9 mouse cellular contexts compared by ENCODE assay signal in the genomic region with DNA sequence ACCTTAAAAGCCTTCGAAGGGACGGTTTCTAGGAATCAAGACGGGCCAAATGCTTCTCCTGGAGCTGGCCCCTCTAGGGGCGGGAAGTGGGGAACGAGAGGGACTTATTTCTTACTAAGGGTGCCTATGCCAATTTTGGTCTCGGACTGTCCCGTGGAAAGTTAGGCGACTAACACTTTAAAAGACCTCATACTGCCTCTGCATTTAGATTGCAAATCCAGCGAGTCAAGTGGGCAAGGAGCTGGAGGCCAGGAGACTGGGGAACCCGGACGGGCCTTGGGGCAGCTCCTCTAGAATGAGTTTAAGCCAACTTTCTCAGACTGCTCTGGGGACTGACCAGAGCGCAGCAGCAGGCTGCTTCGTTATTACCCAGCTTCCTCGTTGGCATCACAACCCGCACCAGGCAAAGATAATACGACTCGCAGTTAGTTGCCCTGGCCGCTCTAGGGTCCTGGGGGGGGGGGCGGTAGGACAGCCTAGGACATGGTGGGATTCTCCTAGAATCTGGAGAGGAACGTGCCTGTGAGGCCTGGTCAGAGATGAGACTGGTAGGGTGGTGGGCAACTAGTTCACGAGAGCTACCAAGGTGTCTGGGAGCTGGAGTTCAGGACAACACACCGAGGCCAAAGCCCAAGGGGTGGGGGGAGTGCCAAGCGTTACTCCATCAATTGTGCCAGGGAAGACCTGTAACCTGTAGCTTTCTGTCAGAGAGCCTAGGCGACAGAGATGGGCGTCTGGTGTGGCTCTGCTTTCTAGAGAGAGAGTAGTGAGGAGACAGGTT. TPM values are rescaled to one million over a fixed set of nuclear protein-coding genes. Genes with fewer than 3 reads are reported as not detected.
A peak's percentile ranks its signal among the peaks of the same experiment; 100 is the strongest.
DNase-seq lines count a peak whose midpoint lies in the region; ATAC-seq and TF ChIP-seq lines count a peak whose summit lies in the region.
"Had no signal": no experiment of that assay in that cellular context is flagged by ENCODE, and none has a peak within 500 bp of the region (broad histone marks: within the 10 kb centered on the region; RNA-seq: fewer than 3 reads in every experiment).

No protein-coding gene starts in this region.

- 4% methylated on average over 25 of the region's 25 CpGs for WGBS in heart, embryonic 15.5 days
- 2% methylated on average over 25 of the region's 25 CpGs for WGBS in embryonic facial prominence, embryonic 12.5 days
- WGBS in hindbrain, postnatal 0 days = 3% methylated on average over 24 of the region's 25 CpGs

- H3K27me3 ChIP-seq in heart, embryonic 15.5 days = peaks cover 69% of the 10 kb centered on the region
- no peaks in the 10 kb centered on the region for H3K27me3 ChIP-seq in CH12.LX (replicated peaks)
- peaks cover 50% of the 10 kb centered on the region for H3K27me3 ChIP-seq in embryonic facial prominence, embryonic 12.5 days
- peaks cover 50% of the 10 kb centered on the region for H3K27me3 ChIP-seq in hindbrain, postnatal 0 days (ENCODE audit: insufficient read depth, low read length)

- dilution Hi-C loops in CH12.LX (cut with MboI; ENCODE audit: extremely low pct_ligation_motif_present, extremely low pct_unique_long_range_greater_than_20kb, low sequenced_read_pairs) = no loop called here

- H3K4me2 ChIP-seq in heart, embryonic 15.5 days = no peak overlapping the region
- H3K4me2 ChIP-seq in CH12.LX (ENCODE audit: insufficient read depth, low read depth, poor library complexity, severe bottlenecking) = peak overlapping the region; percentile 55; the same call in 1 of the 2 replicates
- H3K4me2 ChIP-seq in embryonic facial prominence, embryonic 12.5 days (replicated peaks) = peak overlapping the region; percentile 52
- peak overlapping the region; percentile 52 for H3K4me2 ChIP-seq in hindbrain, postnatal 0 days (ENCODE audit: low read depth, low read length)

- 0 out of 2 replicates have a peak, but pooled peaks cover 3% of the 10 kb centered on the region for H3K79me2 ChIP-seq in CH12.LX (replicated peaks; ENCODE audit: control insufficient read depth, extremely low read depth, insufficient read depth, poor library complexity, severe bottlenecking)

- intact Hi-C loops in heart, postnatal 36 days (cut with DNase I) = loop anchor here (5.0 to 10.0 kb wide), 4 partner anchors 231 to 1741 kb away; a partner anchor contains a TSS

- in situ Hi-C loops in CH12.LX (cut with MboI; ENCODE audit: low pct_ligation_motif_present, low pct_unique_long_range_greater_than_20kb, low sequenced_read_pairs) = loop anchor here (25.0 kb wide), 2 partner anchors 414 to 1089 kb away; no protein-coding TSS in a partner anchor

- no peak for TF ChIP-seq POLR2A in CH12.LX (IDR thresholded peaks at IDR 0.05; ENCODE audit: low read depth, low read length)

- no peak for DNase-seq in heart, postnatal 36 days
- DNase-seq in CH12.LX (ENCODE audit: extremely low read depth) = no peak
- DNase-seq in hindbrain, postnatal 0 days (ENCODE audit: low spot score) = no peak
- no peak for DNase-seq in spleen, postnatal 4 days (ENCODE audit: low spot score in 2 of 2)
- DNase-seq in layer of hippocampus, postnatal 25 days (ENCODE audit: extremely low spot score in 1 of 2, low spot score in 1 of 2) = no peak
- no peak for DNase-seq in frontal cortex, adult 2 months (ENCODE audit: extremely low spot score in 1 of 2, low spot score in 1 of 2)
- DNase-seq: adrenal gland, adult 8-10 months had no signal

- peaks cover 39% of the 10 kb centered on the region for H3K4me1 ChIP-seq in heart, embryonic 15.5 days (replicated peaks)
- H3K4me1 ChIP-seq in CH12.LX (ENCODE audit: control insufficient read depth in 1 of 2, insufficient read depth in 2 of 2) = peaks cover 0 to 4% of the 10 kb centered on the region in 2 experiments; a peak in 1 of 4 replicates
- H3K4me1 ChIP-seq in embryonic facial prominence, embryonic 12.5 days = peaks cover 15% of the 10 kb centered on the region
- peaks cover 6% of the 10 kb centered on the region for H3K4me1 ChIP-seq in hindbrain, postnatal 0 days (ENCODE audit: insufficient read depth, low read length)

- no peak for TF ChIP-seq RAD21 in CH12.LX (IDR thresholded peaks at IDR 0.05; ENCODE audit: low read depth, low read length)

- no peak overlapping the region for H3K9ac ChIP-seq in heart, embryonic 15.5 days
- no peak overlapping the region for H3K9ac ChIP-seq in CH12.LX (ENCODE audit: insufficient read depth, low read depth)
- H3K9ac ChIP-seq in embryonic facial prominence, embryonic 12.5 days = peak overlapping the region; percentile 58; the same call in 1 of the 2 replicates
- H3K9ac ChIP-seq in hindbrain, postnatal 0 days (replicated peaks; ENCODE audit: low read length) = no peak overlapping the region

- ATAC-seq in heart, embryonic 15.5 days (replicated peaks; ENCODE audit: insufficient number of reproducible peaks, insufficient read depth, low FRiP score, low read depth) = no peak
- no peak for ATAC-seq in embryonic facial prominence, embryonic 12.5 days (ENCODE audit: insufficient number of reproducible peaks, insufficient read depth, low FRiP score, low TSS enrichment)
- no peak for ATAC-seq in hindbrain, postnatal 0 days

- no peak for TF ChIP-seq EP300 in CH12.LX (IDR thresholded peaks at IDR 0.05; ENCODE audit: low read length)

- H3K36me3 ChIP-seq in heart, embryonic 15.5 days = no peaks in the 10 kb centered on the region
- H3K36me3 ChIP-seq in CH12.LX (replicated peaks in 1 of 2; ENCODE audit: control insufficient read depth in 1 of 2, insufficient read depth in 1 of 2, low read length in 1 of 2) = no peaks in the 10 kb centered on the region
- no peaks in the 10 kb centered on the region for H3K36me3 ChIP-seq in embryonic facial prominence, embryonic 12.5 days
- no peaks in the 10 kb centered on the region for H3K36me3 ChIP-seq in hindbrain, postnatal 0 days (ENCODE audit: insufficient read depth, low read length)

- no peaks in the 10 kb centered on the region for H3K9me3 ChIP-seq in heart, embryonic 15.5 days (replicated peaks)
- no peaks in the 10 kb centered on the region for H3K9me3 ChIP-seq in CH12.LX (replicated peaks; ENCODE audit: low read length)
- no peaks in the 10 kb centered on the region for H3K9me3 ChIP-seq in embryonic facial prominence, embryonic 12.5 days
- no peaks in the 10 kb centered on the region for H3K9me3 ChIP-seq in hindbrain, postnatal 0 days (ENCODE audit: low read length)

- no peak overlapping the region for H3K27ac ChIP-seq in heart, embryonic 15.5 days
- H3K27ac ChIP-seq in CH12.LX (ENCODE audit: insufficient read depth, low read depth) = no peak overlapping the region
- H3K27ac ChIP-seq in embryonic facial prominence, embryonic 12.5 days = peak overlapping the region; percentile 75
- H3K27ac ChIP-seq in hindbrain, postnatal 0 days = no peak overlapping the region

- TF ChIP-seq CTCF in CH12.LX (conservative IDR thresholded peaks at IDR 0.05 in 1 of 2, IDR thresholded peaks at IDR 0.05 in 1 of 2; ENCODE audit: low read depth in 2 of 2, low read length in 2 of 2) = no peak
- no peak for TF ChIP-seq CTCF in hindbrain, postnatal 0 days (IDR thresholded peaks at IDR 0.05; ENCODE audit: low read depth)

- peak overlapping the region; percentile 33; the same call in 1 of the 2 replicates for H3K4me3 ChIP-seq in heart, embryonic 15.5 days
- H3K4me3 ChIP-seq in CH12.LX (replicated peaks in 1 of 3; ENCODE audit: low read depth in 2 of 3, low read length in 2 of 3, poor library complexity in 1 of 3) = no peak overlapping the region
- peak overlapping the region; percentile 33 for H3K4me3 ChIP-seq in embryonic facial prominence, embryonic 12.5 days
- no peak overlapping the region for H3K4me3 ChIP-seq in hindbrain, postnatal 0 days (ENCODE audit: low read length)

TF ChIP-seq in CH12.LX, 34 proteins besides CTCF, POLR2A, EP300 and RAD21:
- TF ChIP-seq IRF4 (IDR thresholded peaks at IDR 0.05; ENCODE audit: low read depth, low read length) (no peak), ELF1 (IDR thresholded peaks at IDR 0.05; ENCODE audit: low read depth, low read length) (no peak), TCF12 (IDR thresholded peaks at IDR 0.05; ENCODE audit: low read depth, low read length) (no peak), HCFC1 (IDR thresholded peaks at IDR 0.05; ENCODE audit: low read depth, low read length) (no peak), ZNF384 (IDR thresholded peaks at IDR 0.05; ENCODE audit: low read depth, low read length) (no peak), ZC3H11A (IDR thresholded peaks at IDR 0.05; ENCODE audit: low read depth, low read length) (no peak), ETS1 (conservative IDR thresholded peaks at IDR 0.05; ENCODE audit: low read depth, low read length) (no peak), UBTF (IDR thresholded peaks at IDR 0.05; ENCODE audit: low read depth, low read length) (no peak), MYC (IDR thresholded peaks at IDR 0.05; ENCODE audit: low read depth, low read length) (no peak), MAZ (IDR thresholded peaks at IDR 0.05; ENCODE audit: low read depth, low read length) (no peak), NRF1 (IDR thresholded peaks at IDR 0.05; ENCODE audit: low read depth, low read length) (no peak), KAT2A (IDR thresholded peaks at IDR 0.05; ENCODE audit: insufficient replicate concordance, low read length) (no peak), SMC3 (IDR thresholded peaks at IDR 0.05; ENCODE audit: low read depth, low read length) (no peak), ZMIZ1 (IDR thresholded peaks at IDR 0.05; ENCODE audit: low read depth, low read length) (no peak), USF2 (conservative IDR thresholded peaks at IDR 0.05; ENCODE audit: low read depth, low read length) (no peak), MEF2A (IDR thresholded peaks at IDR 0.05; ENCODE audit: borderline replicate concordance, low read depth, low read length) (no peak)

RNA-seq across cellular contexts. Expression of a gene that starts 2.2 kb away (rescaled TPM):
- polyA plus RNA-seq in heart, embryonic 15.5 days (2015; fragmentation: Nextera tagmentation; extraction: Ambion mirVana) = 0.10 and 0.18 TPM in 2 replicates
- under 1 TPM; 0.35 to 0.36 TPM for total RNA-seq in heart, postnatal 36 days (2021)
- total RNA-seq in CH12.LX (2012; rRNA removed) (1.6 and 2.1 TPM in 2 replicates), CH12.LX (2014; rRNA removed) (1.4 and 2.0 TPM in 2 replicates)
- polyA plus RNA-seq in CH12.LX (2012; ENCODE audit: insufficient read length, low read depth) = 3.7 and 3.9 TPM in 2 replicates
- 18.9 and 22.2 TPM in 2 replicates for polyA plus RNA-seq in embryonic facial prominence, embryonic 12.5 days (2016; fragmentation: Nextera tagmentation; extraction: Ambion mirVana)
- total RNA-seq in hindbrain, postnatal 0 days (2014; rRNA removed) = 1.7 and 3.4 TPM in 2 replicates
- 1.1 TPM in 2 replicates for polyA plus RNA-seq in hindbrain, postnatal 0 days (2015; fragmentation: Nextera tagmentation; extraction: Ambion mirVana)
- total RNA-seq in layer of hippocampus, postnatal 25 days (2021) = 10 to 100 TPM; 14.9 to 17.4 TPM
- 14.6 and 16.3 TPM in 2 replicates for polyA plus RNA-seq in frontal cortex, adult 2 months (2012; rRNA removed)

Comparison
In these comparisons a context has a peak if more than half of its experiments do, and no peak if none do; other contexts are left out.
1. H3K4me3 ChIP-seq: peak in heart, embryonic 15.5 days (single experiment) and embryonic facial prominence, embryonic 12.5 days (single experiment); none in CH12.LX (0 of 3) and hindbrain, postnatal 0 days (single experiment).